Mouse (Mus musculus): ENCODE data around the gene Fam83e.

DNA sequence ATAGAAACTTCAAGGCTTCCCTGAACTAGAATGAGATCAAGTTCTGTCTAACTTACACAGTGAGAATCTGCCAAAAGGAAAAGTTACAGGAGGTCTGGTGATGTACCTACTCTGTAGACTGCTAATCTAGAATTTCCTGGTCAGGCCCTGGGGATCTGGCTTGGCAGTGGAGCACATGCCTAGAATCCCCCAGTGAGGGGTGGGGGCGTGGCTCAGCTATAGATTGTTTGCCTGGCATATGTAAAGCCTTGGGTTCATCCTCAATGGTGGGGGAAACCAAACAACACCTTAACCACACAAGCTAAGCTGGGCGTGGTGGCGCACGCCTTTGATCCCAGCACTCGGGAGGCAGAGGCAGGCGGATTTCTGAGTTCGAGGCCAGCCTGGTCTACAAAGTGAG is 23.1 kb upstream of the Fam83e start:
- TF ChIP-seq CTCF (conservative IDR thresholded peaks at IDR 0.05 in 1 of 2, IDR thresholded peaks at IDR 0.05 in 1 of 2; ENCODE audit: low read depth in 2 of 2, low read length in 2 of 2) (no peak), POLR2A (IDR thresholded peaks at IDR 0.05; ENCODE audit: low read depth, low read length) (no peak), ZKSCAN1 (IDR thresholded peaks at IDR 0.05; ENCODE audit: borderline replicate concordance, low read depth, low read length) (no peak), USF1 (IDR thresholded peaks at IDR 0.05; ENCODE audit: low read depth, low read length) (no peak)
